Mouse (Mus musculus) layer of hippocampus, postnatal 25 days (tissue): ENCODE results near the gene Pkd1l1. TPM values are rescaled to one million over a fixed set of nuclear protein-coding genes. Genes with fewer than 3 reads are reported as not detected.
A peak's percentile ranks its signal among the peaks of the same experiment; 100 is the strongest.

Source experiments
- DNase-seq, 2 experiments: peaks; one replicate each; pipeline ENCODE4 v3.0.0; 2022; ENCODE audit warnings: mixed read lengths in 2 of 2, low spot score in 1 of 2; ENCODE audit errors: extremely low spot score in 1 of 2
- total RNA-seq, 2 experiments: library from RNA; stranded (reverse); gene quantifications; 2 replicates each; pipeline ENCODE4 v1.2.3; 2021

Pkd1l1 gene
- total RNA-seq, result not detected

GRCm38 (mm10) chr11:8973166-8973565, at the start of gene Pkd1l1:
Gene Pkd1l1, minus strand, starts transcription at chr11:8973266.
- no peak for DNase-seq

GRCm38 (mm10) chr11:9020207-9020606, 47.1 kb upstream of the Pkd1l1 start:
- DNase-seq, result no peak

GRCm38 (mm10) chr11:9018491-9019267, 45.6 kb upstream of the Pkd1l1 start:
- DNase-seq, result no peak

- DNase-seq, result no peak
Observed at GRCm38 (mm10) chr11:9014740-9015139, 41.7 kb upstream of the Pkd1l1 start.

- no peak for DNase-seq
Observed at GRCm38 (mm10) chr11:9011348-9011747, 38.3 kb upstream of the Pkd1l1 start.

- peak; percentile 72 to 75 for DNase-seq
Observed at GRCm38 (mm10) chr11:9010853-9011339, 37.8 kb upstream of the Pkd1l1 start, which contains the start of gene Hus1. Gene Hus1, minus strand, starts transcription at chr11:9011191.

GRCm38 (mm10) chr11:9010416-9010815, 37.4 kb upstream of the Pkd1l1 start:
- peak in 1 of 2 experiments; percentile 9 for DNase-seq

- no peak for DNase-seq
Observed at GRCm38 (mm10) chr11:9008761-9009160, 35.7 kb upstream of the Pkd1l1 start.

GRCm38 (mm10) chr11:8988084-8988483, 15.0 kb upstream of the Pkd1l1 start:
- no peak for DNase-seq

- DNase-seq, result no peak
Observed at GRCm38 (mm10) chr11:8986058-8986457, 13.0 kb upstream of the Pkd1l1 start.

- DNase-seq, result peak; percentile 48 to 83
Observed at GRCm38 (mm10) chr11:8983237-8983861, 10.3 kb upstream of the Pkd1l1 start.

- DNase-seq, result no peak
Observed at GRCm38 (mm10) chr11:8978154-8978553, 5.1 kb upstream of the Pkd1l1 start.

GRCm38 (mm10) chr11:8972093-8972492, 973 bp downstream of the Pkd1l1 start:
- no peak for DNase-seq

GRCm38 (mm10) chr11:8970509-8970908, 2.6 kb downstream of the Pkd1l1 start:
- DNase-seq, result no peak

GRCm38 (mm10) chr11:8968094-8968493, 5.0 kb downstream of the Pkd1l1 start:
- DNase-seq, result no peak

GRCm38 (mm10) chr11:8958572-8958971, 14.5 kb downstream of the Pkd1l1 start:
- no peak for DNase-seq

GRCm38 (mm10) chr11:8958108-8958507, 15.0 kb downstream of the Pkd1l1 start:
- no peak for DNase-seq

GRCm38 (mm10) chr11:8957023-8957422, 16.0 kb downstream of the Pkd1l1 start:
- no peak for DNase-seq

- peak in 1 of 2 experiments; percentile 53 for DNase-seq
Observed at GRCm38 (mm10) chr11:8955678-8956077, 17.4 kb downstream of the Pkd1l1 start.

- DNase-seq, result no peak
Observed at GRCm38 (mm10) chr11:8949765-8950430, 23.2 kb downstream of the Pkd1l1 start.

- DNase-seq, result no peak
Observed at GRCm38 (mm10) chr11:8948871-8949270, 24.2 kb downstream of the Pkd1l1 start.
